Mouse (Mus musculus): Measurements from ENCODE around the gene Cdk5.

Cdk5 gene

DNA sequence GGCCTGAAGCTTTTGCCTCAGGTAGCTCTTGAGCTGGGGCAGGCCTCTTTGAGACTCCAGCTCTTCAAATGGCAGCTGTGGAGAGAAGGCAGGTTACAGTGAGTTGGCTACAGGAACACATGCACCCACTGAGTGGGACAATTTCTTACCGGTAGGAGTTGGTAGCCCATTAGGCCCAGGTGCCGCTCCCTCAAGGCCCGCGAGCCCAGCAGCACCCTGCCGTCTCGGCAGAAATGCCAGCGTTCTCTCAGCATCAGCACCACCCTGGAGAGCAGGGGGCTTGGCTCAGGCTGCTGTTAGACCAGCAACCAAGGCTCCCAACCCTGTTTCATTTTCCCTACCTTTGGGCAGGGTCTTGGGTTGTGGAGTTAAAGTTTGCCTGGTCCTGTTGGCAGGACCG lies 17.9 kb upstream of the Cdk5 start:
- in situ Hi-C loops (cut with MboI; ENCODE audit: low pct_unique_long_range_greater_than_20kb in 1 of 2, low sequenced_read_pairs in 2 of 2, unreplicated experiment in 1 of 2): no loop called here

- in situ Hi-C loops (cut with MboI; ENCODE audit: low pct_unique_long_range_greater_than_20kb in 1 of 2, low sequenced_read_pairs in 2 of 2, unreplicated experiment in 1 of 2): no loop called here
Measured at GRCm38 (mm10) chr5:24433993-24434392, 10.7 kb upstream of the Cdk5 start.

DNA sequence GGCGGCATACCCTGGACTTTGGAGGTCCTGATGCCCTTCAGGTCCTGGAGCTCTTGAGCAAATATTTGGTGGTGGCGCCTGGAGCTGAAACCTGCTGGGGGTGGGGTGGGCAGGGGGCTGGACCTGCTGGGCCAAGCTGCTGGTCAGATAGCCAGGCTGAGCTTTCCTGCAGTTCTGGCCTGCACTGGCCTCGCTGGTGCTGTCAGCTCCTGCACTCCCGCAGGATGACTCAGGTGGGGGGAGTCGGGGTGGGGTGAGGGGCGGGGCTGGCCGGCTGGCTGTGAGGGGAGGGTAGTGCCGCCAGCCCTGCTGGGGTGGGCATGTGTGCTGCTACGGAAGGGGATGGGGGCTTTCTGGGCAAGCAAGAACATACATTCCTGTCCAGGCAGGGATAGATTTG lies 5.3 kb upstream of the Cdk5 start:
- in situ Hi-C loops (cut with MboI; ENCODE audit: low pct_unique_long_range_greater_than_20kb in 1 of 2, low sequenced_read_pairs in 2 of 2, unreplicated experiment in 1 of 2): no loop called here

DNA sequence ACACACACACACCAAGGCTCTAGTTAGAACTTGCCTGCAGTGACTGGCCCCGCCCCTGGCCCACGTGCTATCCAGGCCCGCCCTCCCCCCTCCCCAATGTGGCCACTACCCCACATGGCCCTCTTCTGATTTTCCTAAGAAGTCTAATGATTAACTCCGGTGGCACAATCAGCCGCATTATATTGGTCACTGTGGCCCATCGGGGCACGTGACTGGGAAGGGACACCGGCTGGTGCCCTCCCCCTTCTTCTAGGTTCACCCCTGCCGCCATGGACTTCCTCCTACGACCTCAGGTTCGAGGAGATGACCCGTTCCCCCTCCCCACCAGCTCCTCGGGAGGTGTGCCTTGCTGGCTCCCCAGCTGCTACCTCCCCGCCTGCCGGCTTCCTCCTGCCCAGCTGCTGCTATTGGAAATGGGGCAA lies 4.7 kb upstream of the Cdk5 start:
- in situ Hi-C loops (cut with MboI; ENCODE audit: low pct_unique_long_range_greater_than_20kb in 1 of 2, low sequenced_read_pairs in 2 of 2, unreplicated experiment in 1 of 2): no loop called here

DNA sequence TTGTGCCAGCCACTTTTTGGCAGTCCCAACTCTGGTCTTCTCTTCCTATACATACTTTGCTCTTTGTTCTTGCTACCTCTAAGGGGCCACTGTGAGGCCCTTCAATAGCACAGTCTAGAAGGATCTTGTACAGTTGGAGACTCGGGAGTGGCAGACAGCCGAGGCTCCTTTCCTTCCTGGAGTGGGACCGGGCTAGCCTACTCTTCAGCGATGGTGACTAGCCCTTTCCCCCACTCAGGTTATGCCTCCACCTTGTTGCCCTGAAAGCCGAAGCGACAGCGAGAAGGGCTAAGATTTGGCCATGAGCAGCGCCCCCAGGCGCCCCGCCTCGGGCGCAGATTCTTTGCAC lies 3.9 kb upstream of the Cdk5 start:
- in situ Hi-C loops (cut with MboI; ENCODE audit: low pct_unique_long_range_greater_than_20kb in 1 of 2, low sequenced_read_pairs in 2 of 2, unreplicated experiment in 1 of 2): no loop called here

GRCm38 (mm10) chr5:24426556-24427284 lies 3.4 kb upstream of the Cdk5 start:
- in situ Hi-C loops (cut with MboI; ENCODE audit: low pct_unique_long_range_greater_than_20kb in 1 of 2, low sequenced_read_pairs in 2 of 2, unreplicated experiment in 1 of 2): no loop called here

DNA sequence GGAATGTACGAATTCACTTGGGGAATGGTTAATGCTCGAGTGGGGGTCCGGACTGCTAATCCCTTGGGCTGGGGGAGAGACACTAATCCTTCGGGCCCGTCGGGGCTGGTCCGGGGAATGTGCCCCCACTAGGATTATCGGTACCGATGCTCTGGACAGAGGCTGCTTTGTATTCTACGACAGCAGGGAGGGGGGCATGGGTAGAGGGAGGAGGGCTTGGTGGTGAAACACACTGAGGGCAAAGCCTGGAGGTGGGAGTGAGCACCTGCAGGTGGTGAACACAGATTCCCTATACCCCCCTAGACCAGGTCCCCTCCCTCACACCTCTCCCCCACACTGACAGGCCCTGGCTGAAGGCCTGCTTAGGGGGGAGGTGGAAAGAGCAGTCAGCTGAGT lies 2.7 kb upstream of the Cdk5 start:
- in situ Hi-C loops (cut with MboI; ENCODE audit: low pct_unique_long_range_greater_than_20kb in 1 of 2, low sequenced_read_pairs in 2 of 2, unreplicated experiment in 1 of 2): no loop called here

DNA sequence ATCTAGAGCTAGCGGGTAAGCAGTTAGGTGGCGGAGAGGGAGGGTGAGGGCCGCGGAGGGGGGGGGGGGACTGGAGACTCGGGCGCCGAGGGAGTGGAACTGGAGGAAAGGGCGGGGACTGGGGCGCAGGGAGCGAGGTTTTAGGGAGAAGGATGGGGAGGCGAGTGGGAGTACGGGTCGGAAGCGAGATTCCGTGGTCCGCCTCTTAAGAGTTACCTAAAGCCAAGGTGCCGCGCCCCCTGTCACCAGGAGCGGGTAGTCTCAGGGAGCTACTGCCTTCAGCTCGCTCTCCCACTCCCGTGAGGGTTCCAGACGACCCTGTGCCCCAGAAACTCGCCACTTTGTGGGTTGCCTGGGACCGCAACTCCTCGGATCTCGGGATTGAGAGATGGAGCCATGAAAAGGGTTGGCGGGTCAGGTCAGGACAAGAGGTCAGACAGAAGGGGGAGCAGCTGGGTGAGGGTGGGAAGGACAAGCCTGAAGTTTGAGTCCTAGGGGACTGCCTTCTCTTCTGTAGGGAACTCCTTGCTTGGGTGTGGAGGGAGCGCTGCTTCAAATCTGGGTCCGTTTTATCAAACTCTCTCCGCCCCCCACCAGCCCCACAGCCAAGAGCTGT lies 2.2 kb upstream of the Cdk5 start:
- in situ Hi-C loops (cut with MboI; ENCODE audit: low pct_unique_long_range_greater_than_20kb in 1 of 2, low sequenced_read_pairs in 2 of 2, unreplicated experiment in 1 of 2): no loop called here

GRCm38 (mm10) chr5:24424861-24425411 lies 1.6 kb upstream of the Cdk5 start:
- in situ Hi-C loops (cut with MboI; ENCODE audit: low pct_unique_long_range_greater_than_20kb in 1 of 2, low sequenced_read_pairs in 2 of 2, unreplicated experiment in 1 of 2): no loop called here

DNA sequence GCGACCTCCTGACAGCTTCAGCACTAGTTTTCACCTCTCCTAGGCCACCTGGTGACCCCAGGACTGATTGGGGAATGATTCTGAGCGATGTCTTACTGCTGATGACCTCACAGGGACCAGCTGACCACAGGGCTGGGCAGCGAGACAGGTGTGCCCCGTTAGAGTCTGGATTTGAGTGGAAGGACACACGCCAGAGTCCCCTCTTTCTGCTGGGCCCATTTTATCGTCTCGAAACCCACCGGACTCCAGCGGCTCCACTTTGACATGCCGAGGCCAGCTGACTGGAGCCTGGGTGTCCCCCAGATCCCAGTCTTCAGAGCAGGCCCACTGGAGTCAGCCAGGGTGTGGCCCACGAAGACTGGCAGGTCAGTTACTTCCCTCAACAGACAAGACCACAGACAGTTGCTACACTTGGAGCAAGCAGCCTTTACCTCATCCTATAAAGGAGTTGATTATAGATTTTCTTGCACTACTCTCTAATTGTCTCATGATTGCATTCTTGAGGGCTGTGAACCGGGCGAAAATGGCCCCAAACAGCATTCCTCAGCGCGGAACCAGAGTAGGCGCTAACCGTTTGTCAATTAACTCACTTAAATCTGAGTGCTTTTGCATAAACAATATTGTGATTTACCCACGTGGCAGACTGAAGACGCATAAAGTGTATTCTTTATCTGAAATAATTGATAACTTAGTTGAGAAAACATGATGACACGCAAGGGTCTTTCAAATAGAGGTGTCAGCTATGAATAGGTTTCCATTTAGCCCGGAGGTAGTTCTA lies 863 bp upstream of the Cdk5 start:
- in situ Hi-C loops (cut with MboI; ENCODE audit: low pct_unique_long_range_greater_than_20kb in 1 of 2, low sequenced_read_pairs in 2 of 2, unreplicated experiment in 1 of 2): no loop called here

GRCm38 (mm10) chr5:24420381-24420780 lies 2.9 kb downstream of the Cdk5 start:
- in situ Hi-C loops (cut with MboI; ENCODE audit: low pct_unique_long_range_greater_than_20kb in 1 of 2, low sequenced_read_pairs in 2 of 2, unreplicated experiment in 1 of 2): no loop called here

GRCm38 (mm10) chr5:24417587-24417986 lies 5.7 kb downstream of the Cdk5 start:
- in situ Hi-C loops (cut with MboI; ENCODE audit: low pct_unique_long_range_greater_than_20kb in 1 of 2, low sequenced_read_pairs in 2 of 2, unreplicated experiment in 1 of 2): no loop called here

- in situ Hi-C loops (cut with MboI; ENCODE audit: low pct_unique_long_range_greater_than_20kb in 1 of 2, low sequenced_read_pairs in 2 of 2, unreplicated experiment in 1 of 2): no loop called here
Measured at GRCm38 (mm10) chr5:24416222-24416736, 7.1 kb downstream of the Cdk5 start.

DNA sequence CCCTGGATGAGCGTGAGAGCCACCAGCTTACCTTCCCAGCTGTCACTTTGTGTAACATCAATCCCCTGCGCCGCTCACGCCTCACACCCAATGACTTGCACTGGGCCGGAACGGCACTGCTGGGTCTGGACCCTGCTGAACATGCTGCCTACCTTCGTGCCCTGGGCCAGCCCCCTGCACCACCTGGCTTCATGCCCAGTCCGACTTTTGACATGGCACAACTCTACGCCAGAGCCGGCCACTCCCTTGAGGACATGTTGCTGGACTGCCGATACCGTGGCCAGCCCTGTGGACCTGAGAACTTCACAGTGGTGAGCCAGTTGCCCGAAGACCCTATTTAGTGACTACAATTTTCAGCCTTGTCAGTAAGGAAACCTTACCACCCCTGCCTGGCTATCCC lies 9.4 kb downstream of the Cdk5 start:
- in situ Hi-C loops (cut with MboI; ENCODE audit: low pct_unique_long_range_greater_than_20kb in 1 of 2, low sequenced_read_pairs in 2 of 2, unreplicated experiment in 1 of 2): no loop called here

- in situ Hi-C loops (cut with MboI; ENCODE audit: low pct_unique_long_range_greater_than_20kb in 1 of 2, low sequenced_read_pairs in 2 of 2, unreplicated experiment in 1 of 2): no loop called here
Measured at GRCm38 (mm10) chr5:24413042-24413693, 10.2 kb downstream of the Cdk5 start, which contains the start of gene Asic3. TSS of gene Asic3 (plus strand) at chr5:24413392.

DNA sequence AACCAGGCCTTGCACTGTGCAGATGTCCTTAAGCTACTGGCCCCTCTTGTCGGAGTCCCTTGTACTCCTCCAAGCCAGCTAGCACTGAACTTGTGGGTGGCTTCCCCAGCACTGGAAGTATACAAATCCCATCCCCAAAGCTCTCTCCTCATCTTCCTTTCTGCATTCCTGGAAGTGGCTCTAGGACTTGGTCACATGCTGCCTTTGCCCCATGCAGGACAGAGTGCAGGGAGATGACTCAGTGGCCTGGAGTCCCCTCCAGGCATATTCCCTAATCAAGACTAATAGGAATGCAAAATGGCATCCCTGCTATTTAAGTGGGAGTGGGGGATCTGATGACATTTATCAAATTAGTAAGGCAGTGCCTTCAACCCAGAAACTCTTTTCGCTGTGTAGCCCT lies 11.3 kb downstream of the Cdk5 start:
- in situ Hi-C loops (cut with MboI; ENCODE audit: low pct_unique_long_range_greater_than_20kb in 1 of 2, low sequenced_read_pairs in 2 of 2, unreplicated experiment in 1 of 2): no loop called here

DNA sequence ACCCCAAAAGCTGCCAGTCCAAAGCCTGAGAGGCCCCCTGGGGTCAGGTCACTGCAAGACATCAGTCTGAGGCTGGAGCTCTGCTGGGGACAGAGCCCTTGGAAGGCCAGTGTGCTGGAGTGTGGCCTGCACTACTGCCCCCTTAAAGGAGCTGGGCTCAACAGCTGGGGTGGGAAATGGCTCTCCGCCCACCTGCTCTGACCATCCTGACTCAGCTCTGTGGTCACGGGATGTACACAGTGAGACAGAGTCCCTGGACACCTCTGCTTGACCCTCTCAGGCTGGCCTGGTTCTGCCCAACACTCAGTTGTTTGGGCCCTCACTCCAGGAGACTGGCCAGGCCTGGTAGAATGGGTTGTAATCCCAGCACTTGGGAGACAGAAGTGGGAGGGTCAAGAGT lies 13.9 kb downstream of the Cdk5 start:
- in situ Hi-C loops (cut with MboI; ENCODE audit: low pct_unique_long_range_greater_than_20kb in 1 of 2, low sequenced_read_pairs in 2 of 2, unreplicated experiment in 1 of 2): no loop called here

DNA sequence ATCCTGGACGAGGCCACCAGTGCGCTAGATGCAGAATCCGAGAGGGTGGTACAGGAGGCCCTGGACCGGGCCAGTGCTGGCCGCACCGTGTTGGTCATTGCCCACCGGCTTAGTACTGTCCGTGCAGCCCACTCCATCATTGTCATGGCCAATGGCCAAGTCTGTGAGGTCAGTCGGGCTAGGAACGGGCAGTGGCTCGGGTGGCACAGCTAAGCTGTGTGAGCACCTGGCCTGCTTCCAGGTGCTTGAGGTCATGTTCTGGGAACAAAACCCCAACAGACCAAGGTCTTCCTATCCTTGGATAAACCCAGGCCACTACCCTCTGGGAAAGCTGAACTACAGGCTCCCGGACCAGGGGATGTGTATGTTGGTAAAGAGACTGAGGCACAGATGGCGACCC lies 14.7 kb downstream of the Cdk5 start:
- in situ Hi-C loops (cut with MboI; ENCODE audit: low pct_unique_long_range_greater_than_20kb in 1 of 2, low sequenced_read_pairs in 2 of 2, unreplicated experiment in 1 of 2): no loop called here

DNA sequence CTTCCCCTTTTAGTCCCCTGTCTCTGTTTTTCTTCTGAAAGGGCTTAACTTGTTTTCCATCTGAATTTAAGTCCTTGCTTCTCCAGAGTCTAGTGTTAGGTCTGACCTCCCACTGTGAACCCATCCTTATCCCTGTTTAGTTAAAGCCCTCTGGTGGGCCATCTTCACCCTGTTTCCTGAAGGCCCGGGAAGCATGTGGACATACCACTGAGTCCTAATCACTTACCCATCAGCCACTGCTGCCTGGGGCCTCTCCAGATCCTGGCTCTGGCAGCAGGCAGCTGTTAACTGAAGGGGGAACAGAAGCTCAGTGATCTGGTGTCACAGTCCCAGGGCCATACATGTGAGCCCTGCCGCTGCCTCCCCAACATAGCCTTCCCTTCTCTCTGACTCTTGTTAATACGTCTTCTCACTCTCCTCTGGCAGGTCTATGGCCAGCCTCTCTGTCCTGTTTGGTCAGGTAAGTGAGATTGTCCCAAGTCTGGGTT lies 17.9 kb downstream of the Cdk5 start:
- in situ Hi-C loops (cut with MboI; ENCODE audit: low pct_unique_long_range_greater_than_20kb in 1 of 2, low sequenced_read_pairs in 2 of 2, unreplicated experiment in 1 of 2): no loop called here

All from mouse embryonic stem cell (cell line).